Mouse (Mus musculus) erythroblast, embryonic 14.5 days (primary cell): ENCODE results near the gene Slc39a1. TPM values are rescaled to one million over a fixed set of nuclear protein-coding genes. Genes with fewer than 3 reads are reported as not detected.

Experiments
- H3K27me3 ChIP-seq: 2 replicates; pipeline ENCODE4 v1.6.1; 2012; ENCODE audit warnings: inconsistent platforms; ENCODE audit not compliant: control insufficient read depth
- H3K36me3 ChIP-seq: 2 replicates; pipeline ENCODE4 v1.6.1; 2012; ENCODE audit warnings: mild to moderate bottlenecking, inconsistent platforms; ENCODE audit not compliant: control insufficient read depth
- H3K4me1 ChIP-seq: 2 replicates; pipeline ENCODE4 v1.6.1; 2012; ENCODE audit warnings: inconsistent platforms; ENCODE audit not compliant: control insufficient read depth
- H3K4me3 ChIP-seq: replicated peaks from 2 replicates; pipeline ENCODE3; 2012; ENCODE audit warnings: moderate library complexity, mild to moderate bottlenecking, inconsistent platforms
- H3K9me3 ChIP-seq: 2 replicates; pipeline ENCODE4 v1.6.1; 2012; ENCODE audit warnings: low read length, inconsistent platforms, mixed read lengths; ENCODE audit not compliant: control insufficient read depth
- GATA1 ChIP-seq: IDR thresholded peaks from 2 replicates; pipeline ENCODE4 v1.6.1; 2012; ENCODE audit warnings: low read length, inconsistent platforms, mixed read lengths
- TAL1 ChIP-seq: IDR thresholded peaks from 3 replicates; pipeline ENCODE4 v1.6.1; 2012; ENCODE audit warnings: low read length, inconsistent platforms, mixed read lengths
- polyA plus RNA-seq: library from polyadenylated mRNA; stranded (reverse); fragments of >175 nt; gene quantifications from 2 replicates; pipeline ENCODE4 v1.2.3, GENCODE M21; 2012

Slc39a1 gene
- polyA plus RNA-seq, 1 experiment: 0.21 TPM

GRCm38 (mm10) chr3:90265034-90265931, 17.3 kb downstream of the Slc39a1 start, which contains the start of gene Dennd4b:
Dennd4b (plus strand) TSS chr3:90265185.
- Histone ChIP-seq H3K4me3 (peak within 1 kb of the TSS; percentile 91), H3K9me3 (no peaks in the 10 kb centered on the region), H3K36me3 (peaks cover 52% of the 10 kb centered on the region), H3K27me3 (no peaks in the 10 kb centered on the region), H3K4me1 (peaks cover 48% of the 10 kb centered on the region)
- TF ChIP-seq TAL1 (no peak), GATA1 (no peak)

- no peak for TF ChIP-seq GATA1
- no peak for TF ChIP-seq TAL1
- Histone ChIP-seq H3K4me3 (peak overlapping the region; percentile 91), H3K27me3 (no peaks in the 10 kb centered on the region), H3K36me3 (peaks cover 49% of the 10 kb centered on the region), H3K9me3 (no peaks in the 10 kb centered on the region), H3K4me1 (peaks cover 48% of the 10 kb centered on the region)
These were observed 18.2 kb downstream of the Slc39a1 start for GRCm38 (mm10) chr3:90265932-90266741.

DNA sequence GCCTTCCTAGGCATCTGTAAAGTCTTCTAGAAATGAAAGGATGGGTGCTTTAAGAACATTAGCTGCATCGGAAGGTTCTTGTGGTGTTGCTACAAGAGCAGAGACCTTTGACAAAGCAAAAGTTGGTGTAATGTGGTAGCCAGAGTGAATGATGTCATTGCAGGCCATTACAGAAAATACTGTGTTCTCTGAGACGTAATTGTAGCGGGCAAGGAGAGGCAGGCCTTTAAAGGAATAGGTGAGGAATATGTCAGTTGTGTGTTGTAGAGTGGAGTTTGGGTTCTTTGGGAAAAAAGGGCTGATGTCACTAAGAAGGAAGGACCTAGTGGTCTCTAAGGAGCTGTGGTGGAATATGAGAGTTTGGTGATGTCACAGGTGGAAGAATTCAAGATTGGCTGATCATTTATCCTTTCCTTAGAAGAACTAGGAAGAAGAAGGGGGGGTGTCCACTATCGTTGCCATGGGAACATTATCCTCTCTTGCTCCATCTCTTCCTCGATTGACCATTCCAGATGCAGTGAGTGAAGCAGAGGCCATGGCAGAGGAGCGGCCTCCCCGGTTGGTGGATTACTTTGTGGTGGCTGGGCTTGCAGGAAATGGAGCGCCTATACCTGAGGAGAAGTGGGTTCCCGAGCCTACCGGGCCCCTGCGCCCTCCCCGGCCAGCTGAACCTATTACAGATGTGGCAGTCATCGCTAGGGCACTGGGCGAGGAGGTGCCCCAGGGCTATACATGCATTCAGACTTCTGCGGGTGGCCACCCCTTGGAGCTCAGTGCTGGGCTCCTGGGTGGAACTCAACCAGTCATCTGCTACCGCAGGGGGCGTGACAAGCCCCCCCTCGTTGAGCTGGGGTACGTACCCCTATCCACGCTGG, 19.2 kb downstream of the Slc39a1 start:
- Histone ChIP-seq H3K27me3 (no peaks in the 10 kb centered on the region), H3K9me3 (no peaks in the 10 kb centered on the region), H3K36me3 (peaks cover 43% of the 10 kb centered on the region), H3K4me3 (peak overlapping the region; percentile 91), H3K4me1 (peaks cover 48% of the 10 kb centered on the region)
- TF ChIP-seq GATA1 (no peak), TAL1 (no peak)

GRCm38 (mm10) chr3:90268190-90268589, 20.2 kb downstream of the Slc39a1 start:
- Histone ChIP-seq H3K36me3 (peaks cover 41% of the 10 kb centered on the region), H3K4me3 (no peak overlapping the region)

DNA sequence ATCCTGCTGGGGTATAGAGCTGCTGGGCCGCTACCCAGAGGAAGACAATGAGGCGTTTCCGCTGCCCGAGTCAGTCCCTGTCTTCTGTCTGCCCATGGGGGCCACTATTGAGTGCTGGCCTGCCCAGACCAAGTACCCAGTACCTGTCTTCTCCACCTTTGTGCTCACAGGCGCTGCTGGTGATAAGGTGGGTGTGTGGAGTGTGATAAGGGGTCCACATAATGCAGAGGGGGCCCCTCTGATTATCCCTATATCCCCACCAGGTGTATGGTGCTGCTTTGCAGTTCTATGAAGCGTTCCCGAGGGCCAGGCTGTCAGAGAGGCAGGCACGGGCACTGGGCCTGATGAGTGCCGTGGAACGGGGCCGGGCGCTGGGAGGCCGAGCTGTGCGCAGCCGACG, 21.0 kb downstream of the Slc39a1 start:
- Histone ChIP-seq H3K27me3 (no peaks in the 10 kb centered on the region), H3K9me3 (no peaks in the 10 kb centered on the region), H3K36me3 (peaks cover 42% of the 10 kb centered on the region), H3K4me3 (no peak overlapping the region), H3K4me1 (peaks cover 48% of the 10 kb centered on the region)
- TF ChIP-seq TAL1: no peak
- TF ChIP-seq GATA1: no peak

More at GRCm38 (mm10) chr3:90268190-90268589, 20.2 kb downstream of the Slc39a1 start:
- Histone ChIP-seq H3K4me1 (peaks cover 48% of the 10 kb centered on the region), H3K9me3 (no peaks in the 10 kb centered on the region), H3K27me3 (no peaks in the 10 kb centered on the region)
- TF ChIP-seq TAL1 (no peak), GATA1 (no peak)

GRCm38 (mm10) chr3:90270784-90271183, 22.8 kb downstream of the Slc39a1 start:
- no peak for TF ChIP-seq GATA1
- TF ChIP-seq TAL1: no peak
- no peaks in the 10 kb centered on the region for H3K9me3 ChIP-seq
- H3K36me3 ChIP-seq: peaks cover 48% of the 10 kb centered on the region
- H3K4me3 ChIP-seq: no peak overlapping the region
- H3K4me1 ChIP-seq: peaks cover 37% of the 10 kb centered on the region
- H3K27me3 ChIP-seq: no peaks in the 10 kb centered on the region

DNA sequence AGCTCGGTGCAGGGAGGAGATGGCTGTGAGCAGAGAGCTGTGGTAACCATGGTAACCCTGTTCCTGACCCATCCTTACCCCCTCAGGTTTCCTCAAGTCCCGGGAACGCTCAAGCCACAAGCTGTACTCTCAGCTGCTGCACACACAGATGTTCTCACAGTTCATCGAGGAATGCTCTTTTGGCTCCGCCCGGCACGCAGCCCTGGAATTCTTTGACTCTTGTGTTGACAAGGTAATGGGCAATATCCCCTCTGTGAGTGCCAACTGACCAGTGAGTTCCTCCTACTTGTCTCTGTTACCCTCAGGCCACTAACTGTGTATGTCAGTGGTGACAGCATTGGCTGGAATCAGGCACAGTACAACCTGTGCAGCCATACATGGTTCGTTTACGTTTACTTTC, 24.2 kb downstream of the Slc39a1 start:
- TF ChIP-seq TAL1 (no peak), GATA1 (no peak)
- H3K27me3 ChIP-seq: no peaks in the 10 kb centered on the region
- no peaks in the 10 kb centered on the region for H3K9me3 ChIP-seq
- peaks cover 26% of the 10 kb centered on the region for H3K4me1 ChIP-seq
- H3K4me3 ChIP-seq: no peak overlapping the region
- H3K36me3 ChIP-seq: peaks cover 58% of the 10 kb centered on the region

GRCm38 (mm10) chr3:90273855-90274254, 25.9 kb downstream of the Slc39a1 start:
- H3K36me3 ChIP-seq: peaks cover 66% of the 10 kb centered on the region
- H3K4me1 ChIP-seq: peaks cover 9% of the 10 kb centered on the region
- H3K4me3 ChIP-seq: no peak overlapping the region
- H3K9me3 ChIP-seq: no peaks in the 10 kb centered on the region
- TF ChIP-seq GATA1: no peak
- no peak for TF ChIP-seq TAL1
- no peaks in the 10 kb centered on the region for H3K27me3 ChIP-seq
